Mouse (Mus musculus) kidney, adult 2 months (tissue): ENCODE measurements around the gene Gps2.

Source experiments
- CTCF ChIP-seq: fragments of 200-500 bp; conservative IDR thresholded peaks from 2 replicates; pipeline ENCODE4 v1.5.1; 2011; ENCODE audit warnings: low read depth, mild to moderate bottlenecking, control low read depth, low read length, moderate library complexity, mixed read lengths; ENCODE audit not compliant: insufficient read depth, insufficient read length
- POLR2A ChIP-seq: fragments of 200-500 bp; IDR thresholded peaks from one replicate; pipeline ENCODE4 v1.6.1; 2011; ENCODE audit warnings: low read depth, low read length, control low read depth

GRCm38 (mm10) chr11:69956218-69956617 is 42.5 kb downstream of the Gps2 start:
- TF ChIP-seq CTCF: 0 out of 2 replicates have a peak, but pooled peaks have one; percentile 4
- no peak for TF ChIP-seq POLR2A
